Mouse (Mus musculus): ENCODE measurements around the gene Fbxw7. TPM values are rescaled to one million over a fixed set of nuclear protein-coding genes. Genes with fewer than 3 reads are reported as not detected.

Gene Fbxw7
- polyA plus RNA-seq, 1 experiment from 2014 or later, result 8.9 TPM

GRCm38 (mm10) chr3:84865684-84866083 lies 50.6 kb downstream of the Fbxw7 start:
- H3K4me2 ChIP-seq (ENCODE audit: low read length), result no peak overlapping the region
- no peaks in the 10 kb centered on the region for H3K9me3 ChIP-seq (ENCODE audit: control insufficient read depth, low read length)
- H3K36me3 ChIP-seq (ENCODE audit: control insufficient read depth, insufficient read depth, low read length), result 0 out of 2 replicates have a peak, but pooled peaks cover 4% of the 10 kb centered on the region
- H3K4me3 ChIP-seq (ENCODE audit: control insufficient read depth in 1 of 2, insufficient read depth in 1 of 2, low read depth in 1 of 2, low read length in 2 of 2), result no peak overlapping the region
- no peak overlapping the region for H3K27ac ChIP-seq (replicated peaks in 1 of 2; ENCODE audit: control insufficient read depth in 1 of 2, insufficient read depth in 1 of 2, low read depth in 2 of 2, low read length in 2 of 2)
- no peaks in the 10 kb centered on the region for H3K27me3 ChIP-seq (ENCODE audit: control insufficient read depth, insufficient read depth, low read length)
- 70% methylated on average over 3 of the region's 3 CpGs for WGBS
- H3K4me1 ChIP-seq (ENCODE audit: control insufficient read depth in 2 of 2, insufficient read depth in 2 of 2, low read length in 2 of 2), result peaks cover 5 to 8% of the 10 kb centered on the region in 2 experiments; a peak in 3 of 4 replicates
- no peak for ATAC-seq (ENCODE audit: insufficient number of reproducible peaks, insufficient read depth, low FRiP score, low read depth)
- no peak overlapping the region for H3K9ac ChIP-seq (ENCODE audit: low read length)

GRCm38 (mm10) chr3:84866866-84867265 lies 51.8 kb downstream of the Fbxw7 start:
- Histone ChIP-seq H3K27me3 (ENCODE audit: control insufficient read depth, insufficient read depth, low read length) (no peaks in the 10 kb centered on the region), H3K4me2 (ENCODE audit: low read length) (no peak overlapping the region), H3K9ac (ENCODE audit: low read length) (no peak overlapping the region), H3K4me1 (ENCODE audit: control insufficient read depth in 2 of 2, insufficient read depth in 2 of 2, low read length in 2 of 2) (peaks cover 5 to 8% of the 10 kb centered on the region in 2 experiments; a peak in 3 of 4 replicates), H3K27ac (replicated peaks in 1 of 2; ENCODE audit: control insufficient read depth in 1 of 2, insufficient read depth in 1 of 2, low read depth in 2 of 2, low read length in 2 of 2) (no peak overlapping the region), H3K9me3 (ENCODE audit: control insufficient read depth, low read length) (no peaks in the 10 kb centered on the region), H3K36me3 (ENCODE audit: control insufficient read depth, insufficient read depth, low read length) (0 out of 2 replicates have a peak, but pooled peaks cover 4% of the 10 kb centered on the region), H3K4me3 (ENCODE audit: control insufficient read depth in 1 of 2, insufficient read depth in 1 of 2, low read depth in 1 of 2, low read length in 2 of 2) (no peak overlapping the region)
- 80% methylated on average over 4 of the region's 4 CpGs for WGBS
- no peak for ATAC-seq (ENCODE audit: insufficient number of reproducible peaks, insufficient read depth, low FRiP score, low read depth)

GRCm38 (mm10) chr3:84867434-84867975 lies 52.4 kb downstream of the Fbxw7 start:
- no peak for ATAC-seq (ENCODE audit: insufficient number of reproducible peaks, insufficient read depth, low FRiP score, low read depth)
- Histone ChIP-seq H3K4me1 (ENCODE audit: control insufficient read depth in 2 of 2, insufficient read depth in 2 of 2, low read length in 2 of 2) (peaks cover 5 to 8% of the 10 kb centered on the region in 2 experiments; a peak in 3 of 4 replicates), H3K9me3 (ENCODE audit: control insufficient read depth, low read length) (no peaks in the 10 kb centered on the region), H3K4me2 (ENCODE audit: low read length) (no peak overlapping the region), H3K9ac (ENCODE audit: low read length) (no peak overlapping the region), H3K27me3 (ENCODE audit: control insufficient read depth, insufficient read depth, low read length) (no peaks in the 10 kb centered on the region), H3K36me3 (ENCODE audit: control insufficient read depth, insufficient read depth, low read length) (0 out of 2 replicates have a peak, but pooled peaks cover 4% of the 10 kb centered on the region), H3K4me3 (ENCODE audit: control insufficient read depth in 1 of 2, insufficient read depth in 1 of 2, low read depth in 1 of 2, low read length in 2 of 2) (no peak overlapping the region), H3K27ac (replicated peaks in 1 of 2; ENCODE audit: control insufficient read depth in 1 of 2, insufficient read depth in 1 of 2, low read depth in 2 of 2, low read length in 2 of 2) (no peak overlapping the region)
- WGBS, result 73% methylated on average over 1 of the region's 1 CpGs

- 0 out of 2 replicates have a peak, but pooled peaks cover 4% of the 10 kb centered on the region for H3K36me3 ChIP-seq (ENCODE audit: control insufficient read depth, insufficient read depth, low read length)
- H3K4me1 ChIP-seq (ENCODE audit: control insufficient read depth in 2 of 2, insufficient read depth in 2 of 2, low read length in 2 of 2), result peaks cover 5 to 8% of the 10 kb centered on the region in 2 experiments; a peak in 3 of 4 replicates
- no peak overlapping the region for H3K4me2 ChIP-seq (ENCODE audit: low read length)
- H3K27me3 ChIP-seq (ENCODE audit: control insufficient read depth, insufficient read depth, low read length), result no peaks in the 10 kb centered on the region
- no peak overlapping the region for H3K27ac ChIP-seq (replicated peaks in 1 of 2; ENCODE audit: control insufficient read depth in 1 of 2, insufficient read depth in 1 of 2, low read depth in 2 of 2, low read length in 2 of 2)
- H3K4me3 ChIP-seq (ENCODE audit: control insufficient read depth in 1 of 2, insufficient read depth in 1 of 2, low read depth in 1 of 2, low read length in 2 of 2), result no peak overlapping the region
- ATAC-seq (ENCODE audit: insufficient number of reproducible peaks, insufficient read depth, low FRiP score, low read depth), result no peak
- H3K9ac ChIP-seq (ENCODE audit: low read length), result no peak overlapping the region
- H3K9me3 ChIP-seq (ENCODE audit: control insufficient read depth, low read length), result no peaks in the 10 kb centered on the region
- 68% methylated on average over 1 of the region's 1 CpGs for WGBS
Observed at GRCm38 (mm10) chr3:84867991-84868390, 52.9 kb downstream of the Fbxw7 start.

- Histone ChIP-seq H3K27me3 (ENCODE audit: control insufficient read depth, insufficient read depth, low read length) (no peaks in the 10 kb centered on the region), H3K36me3 (ENCODE audit: control insufficient read depth, insufficient read depth, low read length) (no peaks in the 10 kb centered on the region), H3K4me3 (ENCODE audit: control insufficient read depth in 1 of 2, insufficient read depth in 1 of 2, low read depth in 1 of 2, low read length in 2 of 2) (no peak overlapping the region), H3K27ac (replicated peaks in 1 of 2; ENCODE audit: control insufficient read depth in 1 of 2, insufficient read depth in 1 of 2, low read depth in 2 of 2, low read length in 2 of 2) (no peak overlapping the region), H3K4me2 (ENCODE audit: low read length) (no peak overlapping the region), H3K4me1 (ENCODE audit: control insufficient read depth in 2 of 2, insufficient read depth in 2 of 2, low read length in 2 of 2) (peaks cover 5 to 8% of the 10 kb centered on the region in 2 experiments; a peak in 3 of 4 replicates), H3K9ac (ENCODE audit: low read length) (no peak overlapping the region), H3K9me3 (ENCODE audit: control insufficient read depth, low read length) (no peaks in the 10 kb centered on the region)
- no peak for ATAC-seq (ENCODE audit: insufficient number of reproducible peaks, insufficient read depth, low FRiP score, low read depth)
Observed at GRCm38 (mm10) chr3:84870126-84870525, 55.1 kb downstream of the Fbxw7 start.

- Histone ChIP-seq H3K27me3 (ENCODE audit: control insufficient read depth, insufficient read depth, low read length) (no peaks in the 10 kb centered on the region), H3K9ac (ENCODE audit: low read length) (no peak overlapping the region), H3K27ac (replicated peaks in 1 of 2; ENCODE audit: control insufficient read depth in 1 of 2, insufficient read depth in 1 of 2, low read depth in 2 of 2, low read length in 2 of 2) (no peak overlapping the region), H3K4me2 (ENCODE audit: low read length) (no peak overlapping the region), H3K4me1 (ENCODE audit: control insufficient read depth in 2 of 2, insufficient read depth in 2 of 2, low read length in 2 of 2) (no peaks in the 10 kb centered on the region; a peak in 1 of 4 replicates), H3K4me3 (ENCODE audit: control insufficient read depth in 1 of 2, insufficient read depth in 1 of 2, low read depth in 1 of 2, low read length in 2 of 2) (no peak overlapping the region), H3K9me3 (ENCODE audit: control insufficient read depth, low read length) (no peaks in the 10 kb centered on the region), H3K36me3 (ENCODE audit: control insufficient read depth, insufficient read depth, low read length) (no peaks in the 10 kb centered on the region)
- no peak for ATAC-seq (ENCODE audit: insufficient number of reproducible peaks, insufficient read depth, low FRiP score, low read depth)
- 73% methylated on average over 9 of the region's 9 CpGs for WGBS
Observed at GRCm38 (mm10) chr3:84875306-84875705, 60.2 kb downstream of the Fbxw7 start.

GRCm38 (mm10) chr3:84876211-84876610 lies 61.1 kb downstream of the Fbxw7 start:
- no peak overlapping the region for H3K4me2 ChIP-seq (ENCODE audit: low read length)
- ATAC-seq (ENCODE audit: insufficient number of reproducible peaks, insufficient read depth, low FRiP score, low read depth), result no peak

More at GRCm38 (mm10) chr3:84876211-84876610, 61.1 kb downstream of the Fbxw7 start:
- Histone ChIP-seq H3K9me3 (ENCODE audit: control insufficient read depth, low read length) (no peaks in the 10 kb centered on the region), H3K4me1 (ENCODE audit: control insufficient read depth in 2 of 2, insufficient read depth in 2 of 2, low read length in 2 of 2) (no peaks in the 10 kb centered on the region; a peak in 1 of 4 replicates), H3K9ac (ENCODE audit: low read length) (no peak overlapping the region), H3K36me3 (ENCODE audit: control insufficient read depth, insufficient read depth, low read length) (no peaks in the 10 kb centered on the region), H3K4me3 (ENCODE audit: control insufficient read depth in 1 of 2, insufficient read depth in 1 of 2, low read depth in 1 of 2, low read length in 2 of 2) (no peak overlapping the region), H3K27me3 (ENCODE audit: control insufficient read depth, insufficient read depth, low read length) (no peaks in the 10 kb centered on the region), H3K27ac (replicated peaks in 1 of 2; ENCODE audit: control insufficient read depth in 1 of 2, insufficient read depth in 1 of 2, low read depth in 2 of 2, low read length in 2 of 2) (no peak overlapping the region)
- 86% methylated on average over 4 of the region's 4 CpGs for WGBS
